Mouse (Mus musculus): ENCODE results near the gene Tppp3. TPM values are rescaled to one million over a fixed set of nuclear protein-coding genes. Genes with fewer than 3 reads are reported as not detected.

Tppp3 gene
- polyA plus RNA-seq, 1 experiment = 816 TPM

- Histone ChIP-seq H3K4me3 (replicated peaks; ENCODE audit: extremely low read depth, low read depth, low read length) (no peak overlapping the region), H3K4me1 (ENCODE audit: control insufficient read depth, insufficient read depth, low read length) (peaks cover 11% of the 10 kb centered on the region)
- TF ChIP-seq POLR2A (IDR thresholded peaks at IDR 0.05; ENCODE audit: borderline replicate concordance, extremely low read depth, low read depth, low read length) (no peak), CTCF (IDR thresholded peaks at IDR 0.05; ENCODE audit: insufficient read depth, low read length) (no peak)
- 32% methylated on average over 6 of the region's 6 CpGs for WGBS
- DNase-seq = no peak
Observed at GRCm38 (mm10) chr8:105426878-105427277, 44.4 kb downstream of the Tppp3 start.

DNA sequence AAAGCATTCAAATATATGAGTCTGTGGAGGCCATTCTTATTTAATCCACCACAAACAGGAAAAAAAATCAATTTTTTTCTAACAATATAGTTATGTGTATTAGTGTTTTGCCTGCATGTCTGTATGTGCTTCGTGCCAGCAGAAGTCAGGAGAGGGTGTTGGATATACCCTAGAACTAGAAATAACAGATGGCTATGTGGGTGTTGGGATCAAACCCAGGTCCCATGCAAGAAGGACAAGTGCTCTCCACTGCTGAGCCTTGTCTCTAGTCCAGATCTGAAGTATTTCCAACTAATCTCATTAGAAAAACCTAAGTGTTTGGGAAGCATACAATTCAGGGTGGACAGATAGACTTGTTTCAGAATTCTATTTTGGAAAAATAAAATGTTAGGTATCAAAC is 49.3 kb downstream of the Tppp3 start:
- WGBS = 70% methylated on average over 1 of the region's 1 CpGs
- TF ChIP-seq POLR2A (IDR thresholded peaks at IDR 0.05; ENCODE audit: borderline replicate concordance, extremely low read depth, low read depth, low read length) (no peak), CTCF (IDR thresholded peaks at IDR 0.05; ENCODE audit: insufficient read depth, low read length) (no peak)
- DNase-seq = no peak
- no peak overlapping the region for H3K4me3 ChIP-seq (replicated peaks; ENCODE audit: extremely low read depth, low read depth, low read length)
- H3K4me1 ChIP-seq (ENCODE audit: control insufficient read depth, insufficient read depth, low read length) = peaks cover 5% of the 10 kb centered on the region

DNA sequence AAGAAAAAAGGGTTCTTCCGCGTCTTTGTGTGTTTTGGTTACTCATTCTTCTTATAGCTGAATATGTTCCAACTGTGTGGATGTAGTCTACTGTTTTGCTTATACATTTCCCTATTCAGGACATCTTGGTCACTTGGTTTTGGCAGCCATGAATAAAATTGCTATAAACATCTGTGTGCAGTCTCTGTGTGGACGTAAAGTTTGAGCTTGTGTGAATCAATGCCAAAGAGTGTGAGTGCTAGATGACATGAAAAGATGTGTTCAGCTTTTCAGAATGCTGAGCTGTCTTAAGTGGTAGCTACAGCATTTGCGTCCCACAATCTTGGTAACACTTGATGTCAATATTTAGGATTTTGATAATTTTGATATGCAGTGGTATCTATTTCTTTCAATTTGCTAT is 51.5 kb downstream of the Tppp3 start:
- TF ChIP-seq POLR2A (IDR thresholded peaks at IDR 0.05; ENCODE audit: borderline replicate concordance, extremely low read depth, low read depth, low read length) (no peak), CTCF (IDR thresholded peaks at IDR 0.05; ENCODE audit: insufficient read depth, low read length) (no peak)
- WGBS = 80% methylated on average over 4 of the region's 4 CpGs
- no peak for DNase-seq
- H3K4me3 ChIP-seq (replicated peaks; ENCODE audit: extremely low read depth, low read depth, low read length) = no peak overlapping the region
- no peaks in the 10 kb centered on the region for H3K4me1 ChIP-seq (ENCODE audit: control insufficient read depth, insufficient read depth, low read length)

- Histone ChIP-seq H3K4me3 (replicated peaks; ENCODE audit: extremely low read depth, low read depth, low read length) (no peak overlapping the region), H3K4me1 (ENCODE audit: control insufficient read depth, insufficient read depth, low read length) (no peaks in the 10 kb centered on the region)
- WGBS = 96% methylated on average over 2 of the region's 2 CpGs
- no peak for DNase-seq
- TF ChIP-seq POLR2A (IDR thresholded peaks at IDR 0.05; ENCODE audit: borderline replicate concordance, extremely low read depth, low read depth, low read length) = no peak
- no peak for TF ChIP-seq CTCF (IDR thresholded peaks at IDR 0.05; ENCODE audit: insufficient read depth, low read length)
Observed at GRCm38 (mm10) chr8:105418992-105419391, 52.3 kb downstream of the Tppp3 start.

Other genes with a start within 250 kb of the Tppp3 start
- 56.8 and 64.8 TPM in 2 replicates for gene D230025D16Rik, start 246.4 kb downstream of the Tppp3 start, polyA plus RNA-seq (2012; rRNA removed)
- gene B3gnt9, start 216.4 kb downstream of the Tppp3 start, polyA plus RNA-seq (2012; rRNA removed) = 35.5 and 39.2 TPM in 2 replicates
- 21.3 and 23.8 TPM in 2 replicates for gene Tradd, start 206.9 kb downstream of the Tppp3 start, polyA plus RNA-seq (2012; rRNA removed)
- 15.5 and 16.8 TPM in 2 replicates for gene Fbxl8, start 206.9 kb downstream of the Tppp3 start, polyA plus RNA-seq (2012; rRNA removed)
- gene Hsf4, start 201.7 kb downstream of the Tppp3 start, polyA plus RNA-seq (2012; rRNA removed) = 20.3 and 22.1 TPM in 2 replicates
- gene Nol3, start 195.4 kb downstream of the Tppp3 start, polyA plus RNA-seq (2012; rRNA removed) = 10.7 and 11.8 TPM in 2 replicates
- 4.2 and 6.0 TPM in 2 replicates for gene 4931428F04Rik, start 181.7 kb downstream of the Tppp3 start, polyA plus RNA-seq (2012; rRNA removed)
- 49.2 and 57.5 TPM in 2 replicates for gene Exoc3l, start 175.4 kb downstream of the Tppp3 start, polyA plus RNA-seq (2012; rRNA removed)
- 109 and 127 TPM in 2 replicates for gene E2f4, start 173.9 kb downstream of the Tppp3 start, polyA plus RNA-seq (2012; rRNA removed)
- gene Elmo3, start 165.9 kb downstream of the Tppp3 start, polyA plus RNA-seq (2012; rRNA removed) = 39.2 and 50.3 TPM in 2 replicates
- gene Lrrc29, start 145.2 kb downstream of the Tppp3 start, polyA plus RNA-seq (2012; rRNA removed) = 7.6 and 13.2 TPM in 2 replicates
- gene Tmem208, start 145.2 kb downstream of the Tppp3 start, polyA plus RNA-seq (2012; rRNA removed) = 86.2 and 104 TPM in 2 replicates
- 89.2 and 114 TPM in 2 replicates for gene Fhod1, start 123.6 kb downstream of the Tppp3 start, polyA plus RNA-seq (2012; rRNA removed)
- 7.4 and 8.1 TPM in 2 replicates for gene Slc9a5, start 122.7 kb downstream of the Tppp3 start, polyA plus RNA-seq (2012; rRNA removed)
- gene Plekhg4, start 98.3 kb downstream of the Tppp3 start, polyA plus RNA-seq (2012; rRNA removed) = 0.25 and 0.36 TPM in 2 replicates
- gene Kctd19, start 58.0 kb downstream of the Tppp3 start, polyA plus RNA-seq (2012; rRNA removed) = 0.27 and 0.32 TPM in 2 replicates
- 5.5 and 7.5 TPM in 2 replicates for gene Lrrc36, start 58.0 kb downstream of the Tppp3 start, polyA plus RNA-seq (2012; rRNA removed)
- 130 and 133 TPM in 2 replicates for gene Zdhhc1, start 25.4 kb upstream of the Tppp3 start, polyA plus RNA-seq (2012; rRNA removed)
- 2.1 and 4.8 TPM in 2 replicates for gene Hsd11b2, start 47.2 kb upstream of the Tppp3 start, polyA plus RNA-seq (2012; rRNA removed)
- 101 and 121 TPM in 2 replicates for gene Atp6v0d1, start 94.5 kb upstream of the Tppp3 start, polyA plus RNA-seq (2012; rRNA removed)
- 71.7 and 74.9 TPM in 2 replicates for gene Ripor1, start 133.7 kb upstream of the Tppp3 start, polyA plus RNA-seq (2012; rRNA removed)
- 17.2 and 17.9 TPM in 2 replicates for gene Ctcf, start 165.0 kb upstream of the Tppp3 start, polyA plus RNA-seq (2012; rRNA removed)
- 1.7 TPM in 2 replicates for gene Agrp, start 165.9 kb upstream of the Tppp3 start, polyA plus RNA-seq (2012; rRNA removed)
- gene Carmil2, start 214.7 kb upstream of the Tppp3 start, polyA plus RNA-seq (2012; rRNA removed) = 3.8 and 4.9 TPM in 2 replicates
- 33.8 and 37.8 TPM in 2 replicates for gene Acd, start 229.6 kb upstream of the Tppp3 start, polyA plus RNA-seq (2012; rRNA removed)
- 14.1 and 14.5 TPM in 2 replicates for gene Pard6a, start 229.6 kb upstream of the Tppp3 start, polyA plus RNA-seq (2012; rRNA removed)
- gene 4933405L10Rik, start 236.1 kb upstream of the Tppp3 start, polyA plus RNA-seq (2012; rRNA removed) = not detected in 2 replicates
- 9.6 and 9.9 TPM in 2 replicates for gene Enkd1, start 236.7 kb upstream of the Tppp3 start, polyA plus RNA-seq (2012; rRNA removed)